ENCODE assay signal across 29 mouse cellular contexts in the genomic region with DNA sequence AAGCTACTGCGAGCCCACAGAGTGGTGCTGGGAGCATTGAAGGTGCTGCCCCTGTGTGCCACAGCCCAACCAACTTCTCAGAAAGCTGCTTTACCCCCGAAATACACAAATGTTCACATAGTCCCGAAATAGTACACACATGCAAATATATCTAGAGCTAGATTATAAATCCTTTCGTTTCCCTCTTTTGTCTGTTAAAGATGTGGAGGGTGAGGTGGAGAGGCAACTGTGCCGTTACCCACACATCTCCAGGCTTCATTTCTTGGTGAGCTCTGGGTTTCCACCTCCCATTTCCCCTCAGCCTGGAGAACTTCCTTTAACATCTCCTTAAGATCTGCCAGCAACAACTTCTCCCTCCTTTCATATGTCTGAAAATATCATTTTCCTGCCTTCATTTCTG. TPM values are rescaled to one million over a fixed set of nuclear protein-coding genes. Genes with fewer than 3 reads are reported as not detected.
"Had no signal": no experiment of that assay in that cellular context is flagged by ENCODE, and none has a peak within 500 bp of the region (broad histone marks: within the 10 kb centered on the region; RNA-seq: fewer than 3 reads in every experiment).

No protein-coding gene starts in this region.

- H3K9ac ChIP-seq: heart, embryonic 13.5 days; heart, embryonic 15.5 days; hindbrain, embryonic 12.5 days; hindbrain, embryonic 14.5 days; intestine, embryonic 15.5 days; limb, embryonic 12.5 days had no signal

- DNase-seq: gastrocnemius, postnatal 14 days; gastrocnemius, postnatal 36 days; heart, adult 11 months; heart, adult 2 months; heart, postnatal 14 days; heart, postnatal 36 days; kidney, adult 18-20 months; kidney, adult 8-10 months; kidney, postnatal 10 days; kidney, postnatal 25 days; kidney, postnatal 4 days; liver had no signal

- H3K27me3 ChIP-seq: intestine, embryonic 15.5 days had no signal

- H3K4me1 ChIP-seq: heart, embryonic 13.5 days; heart, embryonic 15.5 days; hindbrain, embryonic 12.5 days; intestine, embryonic 15.5 days; limb, embryonic 12.5 days had no signal

- H3K4me2 ChIP-seq: heart, embryonic 11.5 days; heart, embryonic 13.5 days; heart, embryonic 15.5 days; hindbrain, embryonic 12.5 days; hindbrain, embryonic 14.5 days; intestine, embryonic 15.5 days; limb, embryonic 12.5 days; liver, embryonic 11.5 days had no signal

- H3K27ac ChIP-seq: heart, adult 2 months; heart, embryonic 13.5 days; heart, embryonic 15.5 days; hindbrain, embryonic 12.5 days; hindbrain, embryonic 14.5 days; intestine, embryonic 15.5 days; layer of hippocampus, adult 2 months; left cerebral cortex, adult 2 months; limb, embryonic 10.5 days; limb, embryonic 12.5 days had no signal

- H3K36me3 ChIP-seq: heart, embryonic 13.5 days; heart, embryonic 15.5 days; hindbrain, embryonic 12.5 days; intestine, embryonic 15.5 days; limb, embryonic 10.5 days; limb, embryonic 12.5 days had no signal

- H3K4me3 ChIP-seq: heart, adult 2 months; heart, embryonic 13.5 days; heart, embryonic 15.5 days; hindbrain, embryonic 12.5 days; intestine, embryonic 15.5 days; layer of hippocampus, adult 2 months; left cerebral cortex, adult 2 months; limb, embryonic 10.5 days; limb, embryonic 12.5 days had no signal

- H3K9me3 ChIP-seq: heart, embryonic 13.5 days; heart, embryonic 15.5 days; hindbrain, embryonic 12.5 days; intestine, embryonic 15.5 days; limb, embryonic 10.5 days; limb, embryonic 12.5 days had no signal

RNA-seq across cellular contexts. Expression of gene Ak8, which starts 40.2 kb away (rescaled TPM):
- total RNA-seq: gastrocnemius, adult 18-20 months; gastrocnemius, adult 8-10 months; gastrocnemius, postnatal 14 days; gastrocnemius, postnatal 36 days; heart, adult 2 months; heart, postnatal 36 days had no signal
- polyA plus RNA-seq: inflammation-experienced regulatory T-cells, adult 6 months; intestine, postnatal 0 days had no signal

RNA-seq across cellular contexts. Expression of gene Spaca9, which starts 40.6 kb away (rescaled TPM):
- total RNA-seq: gastrocnemius, adult 18-20 months; gastrocnemius, adult 8-10 months; gastrocnemius, postnatal 14 days; gastrocnemius, postnatal 36 days; heart, adult 2 months; heart, postnatal 36 days; layer of hippocampus, adult 2 months; left cerebral cortex, adult 2 months; left cerebral cortex, postnatal 14 days; left cerebral cortex, postnatal 36 days had no signal
